Mouse (Mus musculus): ENCODE results near the gene Pkp2. TPM values are rescaled to one million over a fixed set of nuclear protein-coding genes. Genes with fewer than 3 reads are reported as not detected.
"Not testable (repeated sequence)": the region's sequence is repeated elsewhere in the genome, so short reads cannot be mapped to it uniquely, and the experiment has no call there.

Gene Pkp2
- not detected in 2 replicates for polyA plus RNA-seq (2012; ENCODE audit: insufficient read depth, insufficient read length, low replicate concordance, missing spikeins)

- Histone ChIP-seq H3K27ac (ENCODE audit: insufficient read depth, low read depth, low read length) (no peak within 1 kb of the TSS), H3K4me3 (ENCODE audit: insufficient read depth, low read depth, low read length) (peak within 1 kb of the TSS; percentile 80), H3K4me1 (ENCODE audit: control insufficient read depth, insufficient read depth, low read length) (peaks cover 7% of the 10 kb centered on the region)
- under 1% methylated on average over 52 of the region's 59 CpGs for WGBS
- TF ChIP-seq POLR2A (IDR thresholded peaks at IDR 0.05; ENCODE audit: insufficient read depth, low read depth, low read length), result no peak
- no peak for TF ChIP-seq CTCF (IDR thresholded peaks at IDR 0.05; ENCODE audit: insufficient read depth, low read depth, low read length)
Observed at GRCm38 (mm10) chr16:16213079-16213760, at the start of gene Pkp2. Gene Pkp2, plus strand, starts transcription at chr16:16213318.

GRCm38 (mm10) chr16:16197374-16197773 is 15.7 kb upstream of the Pkp2 start:
- Histone ChIP-seq H3K4me3 (ENCODE audit: insufficient read depth, low read depth, low read length) (no peak overlapping the region), H3K27ac (ENCODE audit: insufficient read depth, low read depth, low read length) (no peak overlapping the region), H3K4me1 (ENCODE audit: control insufficient read depth, insufficient read depth, low read length) (no peaks in the 10 kb centered on the region)
- WGBS, result 70% methylated on average over 17 of the region's 17 CpGs
- TF ChIP-seq CTCF (IDR thresholded peaks at IDR 0.05; ENCODE audit: insufficient read depth, low read depth, low read length) (no peak), POLR2A (IDR thresholded peaks at IDR 0.05; ENCODE audit: insufficient read depth, low read depth, low read length) (no peak)

- 34% methylated on average over 8 of the region's 8 CpGs for WGBS
- not testable (repeated sequence) for H3K4me1 ChIP-seq (ENCODE audit: control insufficient read depth, insufficient read depth, low read length); H3K27ac ChIP-seq (ENCODE audit: insufficient read depth, low read depth, low read length); H3K4me3 ChIP-seq (ENCODE audit: insufficient read depth, low read depth, low read length)
Observed at GRCm38 (mm10) chr16:16201991-16202390, 11.1 kb upstream of the Pkp2 start.

- Histone ChIP-seq H3K27ac (ENCODE audit: insufficient read depth, low read depth, low read length) (no peak overlapping the region), H3K4me1 (ENCODE audit: control insufficient read depth, insufficient read depth, low read length) (no peaks in the 10 kb centered on the region), H3K4me3 (ENCODE audit: insufficient read depth, low read depth, low read length) (no peak overlapping the region)
- TF ChIP-seq POLR2A (IDR thresholded peaks at IDR 0.05; ENCODE audit: insufficient read depth, low read depth, low read length) (no peak), CTCF (IDR thresholded peaks at IDR 0.05; ENCODE audit: insufficient read depth, low read depth, low read length) (no peak)
- 95% methylated on average over 1 of the region's 1 CpGs for WGBS
Observed at GRCm38 (mm10) chr16:16204648-16205047, 8.5 kb upstream of the Pkp2 start.

DNA sequence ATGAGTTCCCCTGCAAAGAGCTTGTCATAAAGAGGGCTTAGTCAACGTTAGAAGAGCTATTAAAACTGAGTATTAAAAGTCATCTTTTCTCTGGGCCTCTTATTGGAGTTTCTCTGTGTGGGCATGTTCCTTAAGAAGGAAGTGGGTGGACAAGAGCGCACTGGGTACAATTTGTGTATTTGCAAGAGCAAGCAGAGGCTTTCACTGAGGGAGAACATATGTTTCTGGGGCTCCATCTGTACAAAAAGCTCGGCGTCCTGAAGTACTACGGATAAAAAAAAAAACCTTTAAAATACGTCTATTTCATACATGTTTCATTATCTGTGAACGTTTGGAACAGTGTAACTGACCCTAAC is 417 bp upstream of the Pkp2 start:
- Histone ChIP-seq H3K4me3 (ENCODE audit: insufficient read depth, low read depth, low read length) (peak overlapping the region; percentile 80), H3K27ac (ENCODE audit: insufficient read depth, low read depth, low read length) (no peak overlapping the region), H3K4me1 (ENCODE audit: control insufficient read depth, insufficient read depth, low read length) (peaks cover 7% of the 10 kb centered on the region)
- 9% methylated on average over 7 of the region's 7 CpGs for WGBS
- no peak for TF ChIP-seq CTCF (IDR thresholded peaks at IDR 0.05; ENCODE audit: insufficient read depth, low read depth, low read length)
- TF ChIP-seq POLR2A (IDR thresholded peaks at IDR 0.05; ENCODE audit: insufficient read depth, low read depth, low read length), result no peak

DNA sequence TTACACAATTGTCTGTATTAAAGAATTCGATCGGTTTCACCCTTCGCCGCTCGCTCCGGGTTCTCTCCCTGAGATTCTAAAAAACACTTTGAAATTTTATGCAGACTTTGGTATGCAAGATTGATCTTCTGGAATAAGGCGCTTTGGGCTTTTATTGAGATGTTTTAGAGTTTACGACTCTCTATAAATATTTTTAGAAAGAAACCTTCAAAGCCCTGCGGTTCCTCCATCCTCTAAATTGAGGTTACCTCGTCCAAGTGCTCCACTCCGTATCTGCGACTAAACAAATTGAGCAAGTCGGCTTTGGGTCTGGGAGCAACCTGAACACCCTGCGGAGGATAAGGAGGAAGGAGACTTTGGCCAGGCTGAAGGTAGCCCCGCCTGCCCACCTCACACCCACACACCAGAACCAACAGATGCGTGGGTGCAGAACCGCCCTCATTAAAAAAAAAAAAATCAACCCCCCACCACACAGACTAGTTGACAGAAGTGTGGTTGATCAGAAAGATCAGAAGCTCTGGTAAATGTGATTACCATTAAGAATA is 715 bp downstream of the Pkp2 start:
- H3K4me3 ChIP-seq (ENCODE audit: insufficient read depth, low read depth, low read length), result peak overlapping the region; percentile 80
- 4% methylated on average over 17 of the region's 17 CpGs for WGBS
- H3K27ac ChIP-seq (ENCODE audit: insufficient read depth, low read depth, low read length), result no peak overlapping the region
- peaks cover 7% of the 10 kb centered on the region for H3K4me1 ChIP-seq (ENCODE audit: control insufficient read depth, insufficient read depth, low read length)
- TF ChIP-seq CTCF (IDR thresholded peaks at IDR 0.05; ENCODE audit: insufficient read depth, low read depth, low read length) (no peak), POLR2A (IDR thresholded peaks at IDR 0.05; ENCODE audit: insufficient read depth, low read depth, low read length) (no peak)

- Histone ChIP-seq H3K4me3 (ENCODE audit: insufficient read depth, low read depth, low read length) (no peak overlapping the region), H3K27ac (ENCODE audit: insufficient read depth, low read depth, low read length) (no peak overlapping the region), H3K4me1 (ENCODE audit: control insufficient read depth, insufficient read depth, low read length) (peaks cover 7% of the 10 kb centered on the region)
- TF ChIP-seq CTCF (IDR thresholded peaks at IDR 0.05; ENCODE audit: insufficient read depth, low read depth, low read length) (no peak), POLR2A (IDR thresholded peaks at IDR 0.05; ENCODE audit: insufficient read depth, low read depth, low read length) (no peak)
- 31% methylated on average over 11 of the region's 11 CpGs for WGBS
Observed at GRCm38 (mm10) chr16:16215645-16216387, 2.7 kb downstream of the Pkp2 start.

GRCm38 (mm10) chr16:16216934-16217333 is 3.8 kb downstream of the Pkp2 start:
- Histone ChIP-seq H3K4me3 (ENCODE audit: insufficient read depth, low read depth, low read length) (no peak overlapping the region), H3K27ac (ENCODE audit: insufficient read depth, low read depth, low read length) (no peak overlapping the region), H3K4me1 (ENCODE audit: control insufficient read depth, insufficient read depth, low read length) (peaks cover 7% of the 10 kb centered on the region)
- no peak for TF ChIP-seq POLR2A (IDR thresholded peaks at IDR 0.05; ENCODE audit: insufficient read depth, low read depth, low read length)
- no peak for TF ChIP-seq CTCF (IDR thresholded peaks at IDR 0.05; ENCODE audit: insufficient read depth, low read depth, low read length)
- WGBS, result 72% methylated on average over 1 of the region's 1 CpGs

GRCm38 (mm10) chr16:16219835-16220234 is 6.7 kb downstream of the Pkp2 start:
- H3K4me1 ChIP-seq (ENCODE audit: control insufficient read depth, insufficient read depth, low read length), result no peaks in the 10 kb centered on the region
- H3K27ac ChIP-seq (ENCODE audit: insufficient read depth, low read depth, low read length), result no peak overlapping the region
- TF ChIP-seq CTCF (IDR thresholded peaks at IDR 0.05; ENCODE audit: insufficient read depth, low read depth, low read length) (no peak), POLR2A (IDR thresholded peaks at IDR 0.05; ENCODE audit: insufficient read depth, low read depth, low read length) (no peak)
- 54% methylated on average over 3 of the region's 3 CpGs for WGBS
- H3K4me3 ChIP-seq (ENCODE audit: insufficient read depth, low read depth, low read length), result no peak overlapping the region

Measured in olfactory bulb, adult 2 months (tissue).